Mouse (Mus musculus) kidney, adult 2 months (tissue): ENCODE measurements around the gene Abhd14a.

Source experiments
- CTCF ChIP-seq: fragments of 200-500 bp; conservative IDR thresholded peaks from 2 replicates; pipeline ENCODE4 v1.5.1; 2011; ENCODE audit warnings: low read depth, mild to moderate bottlenecking, control low read depth, low read length, moderate library complexity, mixed read lengths; ENCODE audit not compliant: insufficient read depth, insufficient read length
- POLR2A ChIP-seq: fragments of 200-500 bp; IDR thresholded peaks from one replicate; pipeline ENCODE4 v1.6.1; 2011; ENCODE audit warnings: low read depth, low read length, control low read depth

DNA sequence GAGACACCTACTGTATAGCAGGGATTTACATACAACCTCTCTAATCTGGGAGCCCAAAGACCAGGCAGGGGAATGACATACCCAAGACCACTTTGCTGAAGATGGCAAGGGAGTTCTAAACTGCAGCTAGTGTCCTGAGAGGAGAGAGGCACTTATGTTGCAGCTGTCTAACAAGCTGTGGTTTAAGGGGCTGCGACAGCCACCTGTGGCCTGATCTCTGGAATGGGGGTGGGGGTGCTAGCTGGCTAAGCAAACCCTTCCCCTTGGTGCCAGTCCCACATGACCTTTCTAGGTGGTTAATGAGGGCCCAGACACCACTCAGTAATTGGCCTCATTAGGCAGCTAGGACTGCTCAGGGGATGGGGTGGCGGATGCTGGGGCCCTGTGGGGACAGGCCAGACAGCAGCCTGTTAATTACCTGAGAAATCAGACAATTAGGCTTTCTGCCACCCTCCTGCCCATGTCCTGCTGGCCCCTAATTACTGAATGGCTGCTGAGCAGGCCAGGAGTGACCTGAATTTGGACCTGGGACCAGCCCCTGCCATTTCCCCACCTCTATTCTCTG is 37.3 kb downstream of the Abhd14a start:
- no peak for TF ChIP-seq POLR2A
- TF ChIP-seq CTCF: no peak
